In genomic region chr10:121263520-121264203, GRCm38 (mm10) we compare ENCODE assay signal across 11 mouse cellular contexts.
A peak's percentile ranks its signal among the peaks of the same experiment; 100 is the strongest.
DNase-seq lines count a peak whose midpoint lies in the region; ATAC-seq lines count a peak whose summit lies in the region.
"Had no signal": no experiment of that assay in that cellular context is flagged by ENCODE, and none has a peak within 500 bp of the region (broad histone marks: within the 10 kb centered on the region; RNA-seq: fewer than 3 reads in every experiment).

No protein-coding gene starts in this region.

- no peaks in the 10 kb centered on the region for H3K36me3 ChIP-seq in kidney, embryonic 16.5 days (ENCODE audit: insufficient read depth, low read length)
- peaks cover 20% of the 10 kb centered on the region for H3K36me3 ChIP-seq in midbrain, embryonic 15.5 days (replicated peaks)
- H3K36me3 ChIP-seq in hindbrain, embryonic 10.5 days = peaks cover 19% of the 10 kb centered on the region

- no peaks in the 10 kb centered on the region; the same call in 1 of the 2 replicates for H3K27me3 ChIP-seq in kidney, embryonic 16.5 days (ENCODE audit: insufficient read depth, low read length)
- H3K27me3 ChIP-seq in midbrain, embryonic 15.5 days (replicated peaks) = no peaks in the 10 kb centered on the region
- H3K27me3 ChIP-seq in hindbrain, embryonic 10.5 days (ENCODE audit: insufficient read depth, poor library complexity, severe bottlenecking) = peaks cover 11% of the 10 kb centered on the region; the same call in 1 of the 2 replicates

- no peak for DNase-seq in kidney, adult 8-10 months
- DNase-seq in CD4-positive helper T cell, adult 2 months (ENCODE audit: low read depth, low spot score) = peak; percentile 83
- peak; percentile 79 for DNase-seq in naive thymus-derived CD4-positive, alpha-beta T cell, adult 2 months (ENCODE audit: low read depth)
- DNase-seq in Muller cell, postnatal 12 days (ENCODE audit: inconsistent ontology term) = no peak
- DNase-seq in hindbrain, embryonic 10.5 days (ENCODE audit: low spot score) = no peak
- DNase-seq: adrenal gland, postnatal 14 days had no signal

- H3K4me2 ChIP-seq in kidney, embryonic 16.5 days (replicated peaks; ENCODE audit: low read depth, low read length) = peak overlapping the region; percentile 44
- no peak overlapping the region for H3K4me2 ChIP-seq in midbrain, embryonic 15.5 days
- H3K4me2 ChIP-seq: midbrain, embryonic 12.5 days had no signal

- no peaks in the 10 kb centered on the region for H3K4me1 ChIP-seq in kidney, embryonic 16.5 days (ENCODE audit: insufficient read depth, low read length)
- H3K4me1 ChIP-seq in brown adipose tissue, adult 24 weeks (ENCODE audit: control insufficient read depth, insufficient read depth, insufficient read length, low read length) = no peaks in the 10 kb centered on the region
- H3K4me1 ChIP-seq in midbrain, embryonic 15.5 days = no peaks in the 10 kb centered on the region
- 0 out of 2 replicates have a peak, but pooled peaks cover 2% of the 10 kb centered on the region for H3K4me1 ChIP-seq in hindbrain, embryonic 10.5 days (replicated peaks)
- H3K4me1 ChIP-seq: midbrain, embryonic 12.5 days had no signal

- peak; percentile 76 for ATAC-seq in kidney, embryonic 16.5 days (ENCODE audit: low FRiP score, low TSS enrichment)
- ATAC-seq in midbrain, embryonic 15.5 days (replicated peaks) = no peak
- ATAC-seq: forebrain, embryonic 16.5 days had no signal

- H3K9ac ChIP-seq in kidney, embryonic 16.5 days (replicated peaks; ENCODE audit: low read length) = no peak overlapping the region
- H3K9ac ChIP-seq in midbrain, embryonic 15.5 days = no peak overlapping the region
- H3K9ac ChIP-seq: midbrain, embryonic 12.5 days had no signal

- no peaks in the 10 kb centered on the region; the same call in 1 of the 2 replicates for H3K9me3 ChIP-seq in kidney, embryonic 16.5 days (ENCODE audit: low read length)
- H3K9me3 ChIP-seq in midbrain, embryonic 15.5 days = no peaks in the 10 kb centered on the region
- H3K9me3 ChIP-seq in hindbrain, embryonic 10.5 days = peaks cover 2% of the 10 kb centered on the region; the same call in 1 of the 2 replicates
- H3K9me3 ChIP-seq: midbrain, embryonic 12.5 days had no signal

- WGBS in kidney, embryonic 16.5 days = 48% methylated on average over 21 of the region's 21 CpGs
- 90% methylated on average over 21 of the region's 21 CpGs for WGBS in midbrain, embryonic 15.5 days
- WGBS in hindbrain, embryonic 10.5 days = 90% methylated on average over 21 of the region's 21 CpGs

- H3K27ac ChIP-seq in kidney, embryonic 16.5 days (ENCODE audit: low read length) = peak overlapping the region; percentile 36; the same call in 1 of the 2 replicates
- H3K27ac ChIP-seq in brown adipose tissue, adult 24 weeks (replicated peaks; ENCODE audit: low read depth, low read length) = no peak overlapping the region
- H3K27ac ChIP-seq in midbrain, embryonic 15.5 days = no peak overlapping the region
- H3K27ac ChIP-seq in hindbrain, embryonic 10.5 days = no peak overlapping the region
- H3K27ac ChIP-seq: midbrain, embryonic 12.5 days had no signal

- H3K4me3 ChIP-seq in kidney, embryonic 16.5 days (ENCODE audit: low read length) = 0 out of 2 replicates have a peak overlapping the region, but pooled peaks have one; percentile 13
- H3K4me3 ChIP-seq in brown adipose tissue, adult 24 weeks (ENCODE audit: insufficient read depth, low read depth, low read length) = peak overlapping the region; percentile 23; the same call in 1 of the 2 replicates
- no peak overlapping the region for H3K4me3 ChIP-seq in midbrain, embryonic 15.5 days
- no peak overlapping the region for H3K4me3 ChIP-seq in hindbrain, embryonic 10.5 days
- H3K4me3 ChIP-seq: midbrain, embryonic 12.5 days had no signal

Comparison
In these comparisons a context has a peak if more than half of its experiments do, and no peak if none do; other contexts are left out.
1. H3K4me3 ChIP-seq: peak in kidney, embryonic 16.5 days (single experiment) and brown adipose tissue, adult 24 weeks (single experiment); none in midbrain, embryonic 15.5 days (single experiment) and hindbrain, embryonic 10.5 days (single experiment).
2. DNase-seq: peak in CD4-positive helper T cell, adult 2 months (single experiment) and naive thymus-derived CD4-positive, alpha-beta T cell, adult 2 months (single experiment); none in kidney, adult 8-10 months (0 of 2), Muller cell, postnatal 12 days (single experiment) and hindbrain, embryonic 10.5 days (single experiment).